Mouse (Mus musculus): ENCODE measurements around the gene Cartpt.
"Not testable (repeated sequence)": the region's sequence is repeated elsewhere in the genome, so short reads cannot be mapped to it uniquely, and the experiment has no call there.

Gene Cartpt

GRCm38 (mm10) chr13:99900965-99901364 is at the start of gene Cartpt:
Gene Cartpt, minus strand, starts transcription at chr13:99901091.
- DNase-seq = no peak

- no peak for DNase-seq
These were observed 46.5 kb upstream of the Cartpt start for GRCm38 (mm10) chr13:99947417-99947816.

GRCm38 (mm10) chr13:99943525-99943924 is 42.6 kb upstream of the Cartpt start:
- no peak for DNase-seq

GRCm38 (mm10) chr13:99940601-99941000 is 39.7 kb upstream of the Cartpt start:
- DNase-seq = no peak

- DNase-seq = no peak
These were observed 38.4 kb upstream of the Cartpt start for GRCm38 (mm10) chr13:99939320-99939671.

GRCm38 (mm10) chr13:99938606-99939319 is 37.9 kb upstream of the Cartpt start:
- no peak for DNase-seq

- DNase-seq = no peak
These were observed 36.9 kb upstream of the Cartpt start for GRCm38 (mm10) chr13:99937741-99938140.

- no peak for DNase-seq
These were observed 31.5 kb upstream of the Cartpt start for GRCm38 (mm10) chr13:99932406-99932805.

GRCm38 (mm10) chr13:99931502-99931901 is 30.6 kb upstream of the Cartpt start:
- no peak for DNase-seq

GRCm38 (mm10) chr13:99926249-99926648 is 25.4 kb upstream of the Cartpt start:
- no peak for DNase-seq

GRCm38 (mm10) chr13:99915632-99916031 is 14.7 kb upstream of the Cartpt start:
- no peak for DNase-seq

- peak; percentile 17 for DNase-seq
These were observed 366 bp downstream of the Cartpt start for GRCm38 (mm10) chr13:99900557-99900892.

GRCm38 (mm10) chr13:99899670-99900556 is 978 bp downstream of the Cartpt start:
- no peak for DNase-seq

- DNase-seq = no peak
These were observed 2.1 kb downstream of the Cartpt start for GRCm38 (mm10) chr13:99898816-99899215.

- DNase-seq = no peak
These were observed 15.3 kb downstream of the Cartpt start for GRCm38 (mm10) chr13:99885636-99886035.

GRCm38 (mm10) chr13:99881774-99882173 is 19.1 kb downstream of the Cartpt start:
- not testable (repeated sequence) for DNase-seq

- DNase-seq = no peak
These were observed 21.2 kb downstream of the Cartpt start for GRCm38 (mm10) chr13:99879696-99880095.

GRCm38 (mm10) chr13:99872059-99872458 is 28.8 kb downstream of the Cartpt start:
- no peak for DNase-seq

- DNase-seq = no peak
These were observed 32.5 kb downstream of the Cartpt start for GRCm38 (mm10) chr13:99868438-99868837.

GRCm38 (mm10) chr13:99864331-99864730 is 36.6 kb downstream of the Cartpt start:
- no peak for DNase-seq

- DNase-seq = no peak
These were observed 40.2 kb downstream of the Cartpt start for GRCm38 (mm10) chr13:99860670-99861069.

GRCm38 (mm10) chr13:99859082-99859481 is 41.8 kb downstream of the Cartpt start:
- DNase-seq = no peak

- no peak for DNase-seq
These were observed 43.0 kb downstream of the Cartpt start for GRCm38 (mm10) chr13:99857879-99858278.

GRCm38 (mm10) chr13:99857336-99857735 is 43.6 kb downstream of the Cartpt start:
- DNase-seq = no peak

Data from kidney, adult 11 months (tissue).